Mouse (Mus musculus): ENCODE data around the gene Cntnap5b. TPM values are rescaled to one million over a fixed set of nuclear protein-coding genes. Genes with fewer than 3 reads are reported as not detected.

The Cntnap5b gene
- polyA plus RNA-seq, 1 experiment, result 0.01 TPM

- no peak for DNase-seq (ENCODE audit: low read depth, low spot score)
- WGBS, result 74% methylated on average over 2 of the region's 2 CpGs
Observed at GRCm38 (mm10) chr1:100163588-100164357, 391.2 kb downstream of the Cntnap5b start.

GRCm38 (mm10) chr1:100171566-100171965 lies 399.0 kb downstream of the Cntnap5b start:
- no peak for DNase-seq (ENCODE audit: low read depth, low spot score)

GRCm38 (mm10) chr1:100180050-100180449 lies 407.5 kb downstream of the Cntnap5b start:
- WGBS, result 86% methylated on average over 5 of the region's 5 CpGs
- DNase-seq (ENCODE audit: low read depth, low spot score), result peak; percentile 99

DNA sequence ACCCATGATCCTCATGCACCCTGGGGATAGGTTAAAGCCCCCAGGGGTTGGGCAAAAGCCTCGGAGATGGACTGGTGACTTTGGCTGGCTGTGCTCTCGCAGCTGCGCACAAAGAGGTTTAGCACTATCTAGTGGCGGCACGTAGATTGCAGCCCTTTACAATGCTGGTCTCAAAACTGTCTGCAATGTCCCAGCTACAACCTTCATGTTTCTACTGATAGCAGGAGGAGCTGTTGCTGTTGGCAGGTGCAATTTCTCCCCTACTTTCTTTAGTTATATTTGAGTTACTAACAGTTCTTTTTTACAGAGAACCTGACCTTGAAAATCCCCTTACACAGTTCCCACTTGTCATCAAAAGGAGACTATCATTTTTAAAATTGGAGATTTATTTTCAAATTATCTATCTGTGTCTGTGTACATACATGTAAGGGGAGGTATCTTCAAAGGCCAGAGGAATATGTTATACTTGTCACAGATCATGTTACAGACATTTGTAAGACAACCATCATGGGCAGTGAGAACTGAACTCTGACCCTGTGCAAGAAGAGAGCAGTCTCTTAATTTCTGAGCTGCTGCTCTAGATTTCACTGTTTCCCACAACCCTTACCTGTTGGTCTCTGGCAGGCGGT lies 459.5 kb downstream of the Cntnap5b start:
- DNase-seq (ENCODE audit: low read depth, low spot score), result no peak
- 7% methylated on average over 6 of the region's 6 CpGs for WGBS

- DNase-seq (ENCODE audit: low read depth, low spot score), result no peak
Observed at GRCm38 (mm10) chr1:100251964-100252363, 479.4 kb downstream of the Cntnap5b start.

GRCm38 (mm10) chr1:100310687-100311086 lies 538.1 kb downstream of the Cntnap5b start:
- no peak for DNase-seq (ENCODE audit: low read depth, low spot score)
- WGBS, result 88% methylated on average over 1 of the region's 1 CpGs

DNA sequence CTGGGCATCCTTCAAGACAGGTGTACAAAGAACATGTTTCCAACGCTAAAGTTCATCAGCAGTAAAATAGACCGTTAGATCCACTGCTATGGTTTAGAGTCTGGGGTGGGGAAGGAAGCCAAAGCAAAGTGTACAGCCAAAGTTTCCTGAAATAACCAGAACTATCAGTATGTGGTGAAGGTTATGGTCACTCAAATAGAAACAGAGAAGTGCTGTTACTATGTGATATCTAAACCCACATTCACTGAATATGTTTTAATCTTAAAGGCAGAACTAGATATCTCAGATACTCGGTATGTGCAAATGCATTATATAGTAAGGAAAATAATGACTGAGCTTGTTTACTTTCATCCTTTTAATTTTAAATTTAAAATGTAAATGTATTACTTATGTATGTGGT lies 558.5 kb downstream of the Cntnap5b start:
- WGBS, result 77% methylated on average over 3 of the region's 3 CpGs
- no peak for DNase-seq (ENCODE audit: low read depth, low spot score)

DNA sequence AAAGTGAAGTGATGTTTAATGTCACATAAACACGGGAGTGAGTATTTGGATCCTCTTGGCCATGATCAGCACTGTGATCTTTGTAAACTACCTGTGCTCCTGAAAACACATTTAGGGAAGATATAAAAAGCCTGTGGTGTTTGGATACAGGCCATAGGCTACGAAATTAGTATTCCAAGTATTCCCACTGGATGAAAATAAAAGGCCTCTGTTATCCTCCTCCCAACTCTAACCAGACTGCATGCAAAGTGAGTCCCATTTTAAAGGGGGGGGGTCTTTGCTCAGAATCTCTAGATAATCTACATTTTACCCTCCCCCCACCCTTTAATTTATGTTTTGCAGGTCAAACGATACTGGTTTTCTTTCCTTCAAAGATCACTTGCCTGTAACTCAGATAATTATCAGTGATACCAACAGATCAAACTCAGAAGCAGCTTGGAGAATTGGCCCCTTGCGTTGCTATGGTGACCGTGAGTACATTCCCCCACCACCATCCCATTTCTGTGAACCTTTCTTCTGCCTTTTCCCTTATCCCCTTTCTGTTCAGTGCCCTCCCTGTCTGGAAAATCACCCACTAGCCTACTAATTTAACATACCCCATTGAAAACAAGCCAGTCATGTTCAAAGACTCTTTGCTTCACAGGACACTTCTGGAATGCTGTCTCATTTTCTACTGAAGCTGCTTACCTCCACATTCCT lies 597.0 kb downstream of the Cntnap5b start:
- DNase-seq (ENCODE audit: low read depth, low spot score), result no peak
- 62% methylated on average over 5 of the region's 5 CpGs for WGBS

- DNase-seq (ENCODE audit: low read depth, low spot score), result no peak
- WGBS, result 74% methylated on average over 1 of the region's 1 CpGs
Observed at GRCm38 (mm10) chr1:100386252-100386651, 613.7 kb downstream of the Cntnap5b start.

DNA sequence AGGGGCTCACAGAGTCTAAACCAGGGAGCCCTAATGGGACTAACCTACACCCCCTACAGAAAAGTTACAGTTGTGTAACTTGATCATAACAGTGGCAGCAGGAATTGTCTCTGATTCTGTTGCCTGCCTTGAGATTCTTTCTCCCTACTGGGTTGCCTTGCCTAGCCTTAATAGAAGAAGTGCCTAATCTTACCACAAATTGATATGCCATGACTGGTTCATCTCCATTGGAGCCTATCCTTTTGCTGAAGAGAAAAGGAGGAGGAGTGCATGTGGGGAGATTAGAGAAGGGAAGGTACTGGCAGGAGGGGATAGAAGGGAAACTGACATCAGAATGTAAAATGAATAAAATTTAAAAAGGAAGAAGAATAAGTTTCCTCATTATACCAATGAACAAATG lies 621.5 kb downstream of the Cntnap5b start:
- DNase-seq (ENCODE audit: low read depth, low spot score), result no peak

GRCm38 (mm10) chr1:100416658-100417224 lies 644.2 kb downstream of the Cntnap5b start:
- no peak for DNase-seq (ENCODE audit: low read depth, low spot score)

- no peak for DNase-seq (ENCODE audit: low read depth, low spot score)
- 67% methylated on average over 1 of the region's 1 CpGs for WGBS
Observed at GRCm38 (mm10) chr1:100430038-100430774, 657.6 kb downstream of the Cntnap5b start.

DNA sequence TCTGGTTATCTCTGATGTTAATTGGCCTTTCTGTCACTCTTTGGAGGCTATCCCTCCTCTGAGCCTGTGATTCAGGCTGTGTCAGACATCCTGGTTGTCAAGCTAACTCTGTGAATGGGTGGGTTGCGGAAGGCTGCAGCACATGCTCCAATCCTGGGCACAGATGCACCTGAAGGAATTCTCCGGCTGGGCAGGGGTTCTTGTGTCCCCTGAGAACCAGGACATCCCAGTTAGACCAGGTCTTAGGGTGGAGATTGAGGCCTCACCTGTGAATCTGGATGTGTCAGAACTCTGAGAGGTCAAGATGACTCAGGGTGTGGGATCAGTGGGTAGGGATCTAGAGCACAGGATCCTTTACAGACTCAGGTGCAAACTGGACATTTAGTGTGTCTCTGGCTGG lies 691.3 kb downstream of the Cntnap5b start:
- 89% methylated on average over 2 of the region's 2 CpGs for WGBS
- no peak for DNase-seq (ENCODE audit: low read depth, low spot score)

- DNase-seq (ENCODE audit: low read depth, low spot score), result no peak
- 50% methylated on average over 1 of the region's 1 CpGs for WGBS
Observed at GRCm38 (mm10) chr1:100465226-100465625, 692.7 kb downstream of the Cntnap5b start.

- 52% methylated on average over 1 of the region's 1 CpGs for WGBS
- no peak for DNase-seq (ENCODE audit: low read depth, low spot score)
Observed at GRCm38 (mm10) chr1:100467595-100467994, 695.0 kb downstream of the Cntnap5b start.

DNA sequence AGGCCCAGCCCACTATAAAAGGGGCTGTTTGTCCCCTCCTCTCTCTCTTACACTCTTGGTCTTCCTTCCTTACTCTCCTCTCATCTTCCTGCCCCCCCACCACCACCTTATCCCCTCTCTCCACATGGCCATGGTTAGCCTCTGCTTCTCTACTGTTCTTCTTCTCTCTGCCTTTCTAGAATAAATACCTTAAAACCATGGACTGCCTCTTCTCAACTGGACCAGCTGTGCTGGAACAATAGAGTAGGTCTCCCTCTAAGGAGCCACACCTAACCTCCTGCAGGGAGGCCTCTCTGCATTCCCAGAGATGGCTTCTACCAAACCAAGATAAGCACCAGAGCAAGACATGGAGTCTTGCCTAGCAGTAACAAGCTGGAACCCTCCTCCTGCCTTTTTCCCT lies 737.3 kb downstream of the Cntnap5b start:
- no peak for DNase-seq (ENCODE audit: low read depth, low spot score)
